Mouse (Mus musculus) ES-Bruce4 (cell line): ENCODE data around the gene Ltbp1. TPM values are rescaled to one million over a fixed set of nuclear protein-coding genes. Genes with fewer than 3 reads are reported as not detected.

Experiments
- H3K27ac ChIP-seq: 2 replicates; pipeline ENCODE4 v1.5.1; 2012; ENCODE audit warnings: low read length, inconsistent platforms; ENCODE audit not compliant: insufficient read depth
- H3K27me3 ChIP-seq: 2 replicates; pipeline ENCODE4 v1.6.1; 2012; ENCODE audit warnings: mild to moderate bottlenecking, low read length, inconsistent platforms; ENCODE audit not compliant: control insufficient read depth, poor library complexity, insufficient read depth, severe bottlenecking
- H3K36me3 ChIP-seq: 2 replicates; pipeline ENCODE4 v1.6.1; 2012; ENCODE audit warnings: inconsistent platforms, mild to moderate bottlenecking, low read length, moderate library complexity; ENCODE audit not compliant: control insufficient read depth, poor library complexity, insufficient read depth, severe bottlenecking
- H3K4me1 ChIP-seq: one replicate; pipeline ENCODE4 v1.8.1; 2011; ENCODE audit warnings: low read length; ENCODE audit not compliant: control insufficient read depth, insufficient read depth
- H3K4me3 ChIP-seq: 2 replicates; pipeline ENCODE4 v1.5.1; 2011; ENCODE audit warnings: low read depth, mild to moderate bottlenecking, low read length
- H3K9ac ChIP-seq: 2 replicates; pipeline ENCODE4 v1.6.1; 2012; ENCODE audit warnings: low read depth, mild to moderate bottlenecking, inconsistent platforms; ENCODE audit not compliant: poor library complexity, severe bottlenecking
- H3K9me3 ChIP-seq: replicated peaks from 2 replicates; pipeline ENCODE4 v1.6.1; 2012; ENCODE audit warnings: mild to moderate bottlenecking, low read length, inconsistent platforms; ENCODE audit not compliant: control insufficient read depth, poor library complexity, insufficient read depth, severe bottlenecking
- CTCF ChIP-seq: IDR thresholded peaks from one replicate; pipeline ENCODE4 v1.8.1; 2011; ENCODE audit warnings: low read depth, low read length
- EP300 ChIP-seq: IDR thresholded peaks from 2 replicates; pipeline ENCODE4 v1.6.1; 2011; ENCODE audit warnings: low read depth, low read length; ENCODE audit not compliant: insufficient read depth
- POLR2A ChIP-seq: IDR thresholded peaks from one replicate; pipeline ENCODE4 v1.8.1; 2011; ENCODE audit warnings: low read length; ENCODE audit not compliant: insufficient read depth
- polyA plus RNA-seq: library from polyadenylated mRNA; stranded (reverse); fragments of >200 nt; gene quantifications from 2 replicates; pipeline ENCODE4 v1.2.4, GENCODE M21; 2011; ENCODE audit warnings: low read depth; ENCODE audit not compliant: missing spikeins, insufficient read depth, insufficient read length

Ltbp1 gene
- polyA plus RNA-seq, 1 experiment, result 9.1 TPM

DNA sequence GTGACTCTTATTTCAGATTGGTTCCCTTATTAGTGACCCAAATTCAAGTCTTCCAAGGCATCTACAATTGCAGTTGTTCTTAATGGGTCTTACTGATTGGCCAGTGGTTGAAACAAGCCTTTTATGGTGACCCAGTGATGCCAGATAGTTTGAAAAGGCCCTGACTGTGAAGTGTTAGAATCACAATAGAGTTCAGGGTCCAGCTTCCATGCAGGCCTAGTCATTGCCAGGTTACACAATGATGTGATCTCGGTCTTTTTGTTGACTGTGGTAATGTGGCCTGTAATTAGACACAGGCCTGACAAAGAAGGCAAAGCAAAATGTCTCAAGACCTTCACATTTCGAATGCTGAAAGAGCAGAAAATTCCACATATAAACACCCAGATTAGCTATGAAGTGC, 227.8 kb downstream of the Ltbp1 start:
- no peaks in the 10 kb centered on the region for H3K4me1 ChIP-seq
- no peaks in the 10 kb centered on the region for H3K27me3 ChIP-seq
- no peak overlapping the region for H3K4me3 ChIP-seq
- no peaks in the 10 kb centered on the region for H3K36me3 ChIP-seq
- no peak overlapping the region for H3K9ac ChIP-seq
- TF ChIP-seq EP300 (no peak), POLR2A (no peak), CTCF (no peak)
- H3K27ac ChIP-seq, result no peak overlapping the region
- H3K9me3 ChIP-seq, result no peaks in the 10 kb centered on the region

- H3K9ac ChIP-seq, result no peak overlapping the region
- no peaks in the 10 kb centered on the region for H3K4me1 ChIP-seq
- H3K27ac ChIP-seq, result no peak overlapping the region
- H3K4me3 ChIP-seq, result no peak overlapping the region
- no peaks in the 10 kb centered on the region for H3K9me3 ChIP-seq
- no peaks in the 10 kb centered on the region for H3K36me3 ChIP-seq
- no peaks in the 10 kb centered on the region for H3K27me3 ChIP-seq
- TF ChIP-seq POLR2A, result no peak
These were observed 228.6 kb downstream of the Ltbp1 start for GRCm38 (mm10) chr17:75233923-75234322.

GRCm38 (mm10) chr17:75235781-75236180, 230.4 kb downstream of the Ltbp1 start:
- Histone ChIP-seq H3K27me3 (no peaks in the 10 kb centered on the region), H3K4me3 (no peak overlapping the region), H3K4me1 (no peaks in the 10 kb centered on the region), H3K36me3 (no peaks in the 10 kb centered on the region), H3K9ac (no peak overlapping the region), H3K9me3 (no peaks in the 10 kb centered on the region), H3K27ac (no peak overlapping the region)
- TF ChIP-seq EP300 (no peak), CTCF (no peak), POLR2A (no peak)

- Histone ChIP-seq H3K9me3 (no peaks in the 10 kb centered on the region), H3K4me1 (no peaks in the 10 kb centered on the region), H3K27me3 (no peaks in the 10 kb centered on the region), H3K27ac (no peak overlapping the region), H3K4me3 (no peak overlapping the region), H3K9ac (no peak overlapping the region), H3K36me3 (no peaks in the 10 kb centered on the region)
- TF ChIP-seq CTCF (no peak), EP300 (no peak), POLR2A (no peak)
These were observed 231.2 kb downstream of the Ltbp1 start for GRCm38 (mm10) chr17:75236543-75236942.

DNA sequence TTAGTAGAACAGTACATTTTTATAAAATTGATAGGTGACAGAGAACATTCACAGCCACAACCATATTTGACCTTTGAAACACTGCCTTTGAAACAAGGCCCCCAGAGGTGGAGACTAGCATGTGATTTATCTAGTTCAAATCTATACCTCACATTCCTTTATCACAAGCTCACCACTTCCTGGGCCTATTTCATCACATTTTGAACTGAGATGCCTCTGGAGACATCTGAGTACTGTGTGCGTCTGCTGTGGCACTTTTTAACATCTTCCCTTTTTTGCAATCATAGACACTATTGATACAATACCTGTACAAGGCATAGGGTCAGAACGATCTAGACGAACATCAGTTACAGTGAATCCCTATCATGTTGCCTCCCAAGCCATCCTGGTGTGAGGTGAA, 232.1 kb downstream of the Ltbp1 start:
- no peak overlapping the region for H3K4me3 ChIP-seq

GRCm38 (mm10) chr17:75238655-75239054, 233.3 kb downstream of the Ltbp1 start:
- no peak for TF ChIP-seq POLR2A
- no peak for TF ChIP-seq CTCF
- TF ChIP-seq EP300, result no peak
- Histone ChIP-seq H3K9ac (no peak overlapping the region), H3K27ac (no peak overlapping the region), H3K27me3 (no peaks in the 10 kb centered on the region), H3K4me3 (no peak overlapping the region), H3K36me3 (no peaks in the 10 kb centered on the region), H3K9me3 (no peaks in the 10 kb centered on the region), H3K4me1 (no peaks in the 10 kb centered on the region)

More for the DNA sequence above, 232.1 kb downstream of the Ltbp1 start:
- Histone ChIP-seq H3K9ac (no peak overlapping the region), H3K9me3 (no peaks in the 10 kb centered on the region), H3K27ac (no peak overlapping the region), H3K4me1 (no peaks in the 10 kb centered on the region), H3K27me3 (no peaks in the 10 kb centered on the region), H3K36me3 (no peaks in the 10 kb centered on the region)
- TF ChIP-seq CTCF (no peak), EP300 (no peak), POLR2A (no peak)

DNA sequence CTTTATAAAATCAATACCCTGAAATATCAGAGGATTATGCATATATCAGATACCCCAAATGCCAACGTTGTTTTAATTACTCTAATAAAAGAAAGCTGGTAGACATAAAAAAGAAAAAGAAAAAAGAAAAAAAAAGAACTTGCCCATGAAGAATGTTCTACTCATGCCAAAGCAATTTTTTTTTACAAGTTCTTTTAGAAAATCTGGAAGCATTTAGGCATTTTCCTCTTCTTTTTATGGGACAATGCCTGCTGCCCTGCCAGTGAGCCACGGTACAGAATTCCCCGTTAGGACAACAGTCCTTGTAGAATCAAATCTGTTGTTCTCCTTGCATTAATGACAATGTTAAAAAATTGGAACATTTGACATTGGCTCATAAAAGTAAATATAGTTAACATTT, 234.2 kb downstream of the Ltbp1 start:
- H3K9ac ChIP-seq, result no peak overlapping the region
- no peak overlapping the region for H3K27ac ChIP-seq

More for the DNA sequence above, 234.2 kb downstream of the Ltbp1 start:
- no peaks in the 10 kb centered on the region for H3K4me1 ChIP-seq
- no peaks in the 10 kb centered on the region for H3K36me3 ChIP-seq
- no peak for TF ChIP-seq EP300
- no peak for TF ChIP-seq POLR2A
- TF ChIP-seq CTCF, result no peak
- no peaks in the 10 kb centered on the region for H3K9me3 ChIP-seq
- H3K4me3 ChIP-seq, result no peak overlapping the region
- H3K27me3 ChIP-seq, result no peaks in the 10 kb centered on the region
